Mouse (Mus musculus): ENCODE measurements around the gene Gm32742.

- TF ChIP-seq CHD2 (IDR thresholded peaks at IDR 0.05; ENCODE audit: low read depth, low read length) (no peak), ZNF384 (IDR thresholded peaks at IDR 0.05; ENCODE audit: low read depth, low read length) (no peak), MAFK (IDR thresholded peaks at IDR 0.05; ENCODE audit: insufficient read depth, low read depth, low read length) (no peak)
Measured at GRCm38 (mm10) chr9:51152079-51152752, 13.1 kb downstream of the Gm32742 start.

Measured in ES-E14 (cell line).